Mouse (Mus musculus) ES-Bruce4 (cell line): Measurements from ENCODE around the gene Serpina3j.

Experiments
- CTCF ChIP-seq: IDR thresholded peaks from one replicate; pipeline ENCODE4 v1.8.1; 2011; ENCODE audit warnings: low read depth, low read length
- POLR2A ChIP-seq: IDR thresholded peaks from one replicate; pipeline ENCODE4 v1.8.1; 2011; ENCODE audit warnings: low read length; ENCODE audit not compliant: insufficient read depth

DNA sequence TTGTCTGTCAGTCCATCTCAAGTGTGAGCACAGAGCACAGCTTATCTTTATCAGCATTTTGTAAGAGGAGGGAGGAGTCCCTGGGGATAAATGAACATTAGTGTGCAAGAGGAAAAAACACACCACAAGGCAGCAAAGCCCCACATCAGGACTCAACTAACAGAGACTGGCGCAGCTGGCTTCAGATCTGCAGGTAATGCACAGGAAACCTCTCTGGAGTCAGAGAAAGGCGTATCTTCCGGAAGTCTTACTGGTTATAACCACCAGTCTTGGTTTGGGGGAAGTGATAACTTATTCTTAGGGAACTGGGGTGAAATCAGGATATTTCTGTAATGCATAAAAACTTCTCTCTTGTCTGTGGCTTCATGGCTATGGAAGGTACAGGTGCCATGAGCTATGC, 41.7 kb downstream of the Serpina3j start:
- TF ChIP-seq CTCF (no peak), POLR2A (no peak)
